Mouse (Mus musculus): ENCODE measurements around the gene Ostf1.

- TF ChIP-seq CTCF (IDR thresholded peaks at IDR 0.05; ENCODE audit: low read depth, low read length) (no peak), GATA1 (IDR thresholded peaks at IDR 0.05; ENCODE audit: borderline replicate concordance, low read length) (no peak), TAL1 (conservative IDR thresholded peaks at IDR 0.05; ENCODE audit: low read depth, low read length) (no peak)
These were observed 48.7 kb downstream of the Ostf1 start for GRCm38 (mm10) chr19:18582887-18583286.
